Mouse (Mus musculus) retina, embryonic 14.5 days (tissue): ENCODE results near the gene Gne.

ENCODE experiments used
- DNase-seq: peaks from one replicate; pipeline ENCODE4 v3.0.0-alpha.2; 2015; ENCODE audit warnings: low spot score

Gne gene

GRCm38 (mm10) chr4:44024241-44024640 is 59.7 kb downstream of the Gne start:
- DNase-seq, result no peak

- no peak for DNase-seq
Observed at GRCm38 (mm10) chr4:44023681-44024080, 60.3 kb downstream of the Gne start.

GRCm38 (mm10) chr4:44022766-44023165 is 61.2 kb downstream of the Gne start:
- DNase-seq, result no peak

- DNase-seq, result no peak
Observed at GRCm38 (mm10) chr4:44022323-44022722, 61.7 kb downstream of the Gne start.

GRCm38 (mm10) chr4:44016791-44017190 is 67.2 kb downstream of the Gne start:
- DNase-seq, result no peak

- DNase-seq, result no peak
Observed at GRCm38 (mm10) chr4:44016071-44016470, 67.9 kb downstream of the Gne start.

GRCm38 (mm10) chr4:44013391-44014070 is 70.4 kb downstream of the Gne start:
- no peak for DNase-seq

GRCm38 (mm10) chr4:44012376-44013367 is 71.3 kb downstream of the Gne start:
- peak; percentile 94 for DNase-seq

- DNase-seq, result no peak
Observed at GRCm38 (mm10) chr4:44011799-44012198, 72.2 kb downstream of the Gne start.

GRCm38 (mm10) chr4:44010893-44011292 is 73.1 kb downstream of the Gne start:
- no peak for DNase-seq

- no peak for DNase-seq
Observed at GRCm38 (mm10) chr4:44010176-44010575, 73.8 kb downstream of the Gne start.

GRCm38 (mm10) chr4:44004623-44005409 is 79.2 kb downstream of the Gne start:
- DNase-seq, result no peak

GRCm38 (mm10) chr4:44004126-44004525 is 79.9 kb downstream of the Gne start, which contains the start of gene Clta:
Clta (plus strand) TSS chr4:44004452.
- DNase-seq, result no peak

- DNase-seq, result no peak
Observed at GRCm38 (mm10) chr4:44003622-44004021, 80.4 kb downstream of the Gne start.

- DNase-seq, result no peak
Observed at GRCm38 (mm10) chr4:43994342-43994741, 89.6 kb downstream of the Gne start.

- DNase-seq, result no peak
Observed at GRCm38 (mm10) chr4:43993072-43993471, 90.9 kb downstream of the Gne start.

GRCm38 (mm10) chr4:43988976-43989375 is 95.0 kb downstream of the Gne start:
- no peak for DNase-seq

GRCm38 (mm10) chr4:43984326-43984725 is 99.7 kb downstream of the Gne start:
- DNase-seq, result no peak
